Mouse (Mus musculus): ENCODE measurements around the gene Nfib.

The Nfib gene

GRCm38 (mm10) chr4:82540466-82540990 is 165.0 kb downstream of the Nfib start:
- no peak for DNase-seq (ENCODE audit: low spot score)

GRCm38 (mm10) chr4:82540048-82540410 is 165.5 kb downstream of the Nfib start:
- no peak for DNase-seq (ENCODE audit: low spot score)

- no peak for DNase-seq (ENCODE audit: low spot score)
Observed at GRCm38 (mm10) chr4:82539406-82540047, 166.0 kb downstream of the Nfib start.

- DNase-seq (ENCODE audit: low spot score) = no peak
Observed at GRCm38 (mm10) chr4:82538815-82539214, 166.7 kb downstream of the Nfib start.

GRCm38 (mm10) chr4:82538069-82538811 is 167.3 kb downstream of the Nfib start:
- no peak for DNase-seq (ENCODE audit: low spot score)

- no peak for DNase-seq (ENCODE audit: low spot score)
Observed at GRCm38 (mm10) chr4:82537279-82537967, 168.1 kb downstream of the Nfib start.

- DNase-seq (ENCODE audit: low spot score) = no peak
Observed at GRCm38 (mm10) chr4:82536435-82537278, 168.9 kb downstream of the Nfib start.

GRCm38 (mm10) chr4:82535606-82536434 is 169.7 kb downstream of the Nfib start:
- DNase-seq (ENCODE audit: low spot score) = no peak

GRCm38 (mm10) chr4:82533231-82533630 is 172.3 kb downstream of the Nfib start:
- no peak for DNase-seq (ENCODE audit: low spot score)

- no peak for DNase-seq (ENCODE audit: low spot score)
Observed at GRCm38 (mm10) chr4:82532443-82533191, 172.9 kb downstream of the Nfib start.

GRCm38 (mm10) chr4:82531977-82532376 is 173.6 kb downstream of the Nfib start:
- no peak for DNase-seq (ENCODE audit: low spot score)

GRCm38 (mm10) chr4:82530875-82531353 is 174.6 kb downstream of the Nfib start:
- no peak for DNase-seq (ENCODE audit: low spot score)

- DNase-seq (ENCODE audit: low spot score) = no peak
Observed at GRCm38 (mm10) chr4:82528978-82529377, 176.6 kb downstream of the Nfib start.

- no peak for DNase-seq (ENCODE audit: low spot score)
Observed at GRCm38 (mm10) chr4:82519935-82520334, 185.6 kb downstream of the Nfib start.

- DNase-seq (ENCODE audit: low spot score) = no peak
Observed at GRCm38 (mm10) chr4:82518132-82518531, 187.4 kb downstream of the Nfib start.

GRCm38 (mm10) chr4:82517311-82517710 is 188.2 kb downstream of the Nfib start:
- no peak for DNase-seq (ENCODE audit: low spot score)

- no peak for DNase-seq (ENCODE audit: low spot score)
Observed at GRCm38 (mm10) chr4:82516211-82516795, 189.2 kb downstream of the Nfib start.

- no peak for DNase-seq (ENCODE audit: low spot score)
Observed at GRCm38 (mm10) chr4:82514921-82515320, 190.6 kb downstream of the Nfib start.

- DNase-seq (ENCODE audit: low spot score) = no peak
Observed at GRCm38 (mm10) chr4:82514373-82514772, 191.2 kb downstream of the Nfib start.

GRCm38 (mm10) chr4:82513426-82513750 is 192.2 kb downstream of the Nfib start:
- no peak for DNase-seq (ENCODE audit: low spot score)
